In genomic region chr17:46588173-46588572, GRCm38 (mm10) we compare ENCODE assay signal across 23 mouse cellular contexts. TPM values are rescaled to one million over a fixed set of nuclear protein-coding genes. Genes with fewer than 3 reads are reported as not detected.
A peak's percentile ranks its signal among the peaks of the same experiment; 100 is the strongest.
DNase-seq lines count a peak whose midpoint lies in the region; ATAC-seq and TF ChIP-seq lines count a peak whose summit lies in the region.
"Had no signal": no experiment of that assay in that cellular context is flagged by ENCODE, and none has a peak within 500 bp of the region (broad histone marks: within the 10 kb centered on the region; RNA-seq: fewer than 3 reads in every experiment).

No protein-coding gene starts in this region.

- WGBS in liver, postnatal 0 days (ENCODE audit: insufficient replicate concordance) = 40% methylated on average over 9 of the region's 9 CpGs
- WGBS in liver, embryonic 11.5 days = 40% methylated on average over 9 of the region's 9 CpGs

- no peak overlapping the region for H3K27ac ChIP-seq in liver, postnatal 0 days (ENCODE audit: low read depth)
- no peak overlapping the region for H3K27ac ChIP-seq in liver, embryonic 11.5 days (ENCODE audit: low read depth, low read length)
- H3K27ac ChIP-seq: heart, embryonic 13.5 days; hindbrain, embryonic 14.5 days; intestine, embryonic 15.5 days; limb, embryonic 12.5 days; liver, embryonic 15.5 days; midbrain, embryonic 15.5 days; stomach, postnatal 0 days had no signal

- H3K27me3 ChIP-seq in liver, postnatal 0 days (ENCODE audit: insufficient read depth, low read length) = no peaks in the 10 kb centered on the region
- no peaks in the 10 kb centered on the region for H3K27me3 ChIP-seq in liver, embryonic 11.5 days (replicated peaks; ENCODE audit: control insufficient read depth, insufficient read depth, low read length)
- H3K27me3 ChIP-seq: heart, embryonic 13.5 days; intestine, embryonic 15.5 days; limb, embryonic 12.5 days; liver, embryonic 15.5 days; midbrain, embryonic 15.5 days had no signal

- H3K9ac ChIP-seq in liver, postnatal 0 days (replicated peaks) = no peak overlapping the region
- H3K9ac ChIP-seq in liver, embryonic 11.5 days (ENCODE audit: low read depth, low read length) = no peak overlapping the region
- H3K9ac ChIP-seq: heart, embryonic 13.5 days; hindbrain, embryonic 14.5 days; intestine, embryonic 15.5 days; limb, embryonic 12.5 days; liver, embryonic 15.5 days; midbrain, embryonic 15.5 days had no signal

- TF ChIP-seq EP300 in liver, postnatal 0 days (IDR thresholded peaks at IDR 0.05; ENCODE audit: low read depth) = no peak

- peaks cover 8% of the 10 kb centered on the region for H3K4me1 ChIP-seq in liver, postnatal 0 days (ENCODE audit: insufficient read depth)
- 0 out of 2 replicates have a peak, but pooled peaks cover 3% of the 10 kb centered on the region for H3K4me1 ChIP-seq in liver, embryonic 11.5 days (replicated peaks; ENCODE audit: control insufficient read depth, insufficient read depth, low read length)
- H3K4me1 ChIP-seq: midbrain, embryonic 15.5 days had no signal

- ATAC-seq in liver, postnatal 0 days = no peak
- no peak for ATAC-seq in liver, embryonic 11.5 days (replicated peaks; ENCODE audit: low FRiP score)
- ATAC-seq in megakaryocyte, adult 5-6 weeks (ENCODE audit: poor library complexity, severe bottlenecking) = peak; percentile 85
- ATAC-seq: forebrain, embryonic 16.5 days; intestine, embryonic 15.5 days; lung, postnatal 0 days; midbrain, embryonic 15.5 days had no signal

- 0 out of 2 replicates have a peak, but pooled peaks cover 2% of the 10 kb centered on the region for H3K36me3 ChIP-seq in liver, postnatal 0 days (replicated peaks; ENCODE audit: insufficient read depth, low read length)
- H3K36me3 ChIP-seq in liver, embryonic 11.5 days (ENCODE audit: control insufficient read depth, insufficient read depth, low read length) = peaks cover 7% of the 10 kb centered on the region
- H3K36me3 ChIP-seq: G1E; liver, embryonic 15.5 days had no signal

- TF ChIP-seq CTCF in liver, postnatal 0 days (IDR thresholded peaks at IDR 0.05; ENCODE audit: low read depth) = no peak

- H3K9me3 ChIP-seq in liver, postnatal 0 days (ENCODE audit: low read length) = no peaks in the 10 kb centered on the region
- no peaks in the 10 kb centered on the region for H3K9me3 ChIP-seq in liver, embryonic 11.5 days (ENCODE audit: control insufficient read depth, low read length)
- H3K9me3 ChIP-seq: G1E; heart, embryonic 13.5 days; intestine, embryonic 15.5 days; limb, embryonic 12.5 days; liver, embryonic 15.5 days; megakaryocyte, embryonic 14.5 days; midbrain, embryonic 15.5 days had no signal

- DNase-seq in liver, postnatal 0 days = peak; percentile 42
- DNase-seq in liver, embryonic 11.5 days (ENCODE audit: low spot score) = no peak
- DNase-seq in MEL-GATA-1-ER (ENCODE audit: extremely low read depth, low read depth) = peak; percentile 83
- peak; percentile 21 for DNase-seq in thymus, postnatal 25 days
- DNase-seq in gastrocnemius, postnatal 25 days = no peak
- DNase-seq in urinary bladder, postnatal 36 days (ENCODE audit: low spot score in 2 of 2) = no peak
- DNase-seq in urinary bladder, postnatal 14 days (ENCODE audit: low spot score) = no peak
- DNase-seq: cerebellum, adult 9-10 months; kidney, postnatal 4 days; retina, postnatal 1 day; right cerebral cortex, postnatal 4 days had no signal

- no peak overlapping the region for H3K4me2 ChIP-seq in liver, postnatal 0 days (ENCODE audit: low read depth, low read length)
- no peak overlapping the region for H3K4me2 ChIP-seq in liver, embryonic 11.5 days
- H3K4me2 ChIP-seq: heart, embryonic 13.5 days; hindbrain, embryonic 14.5 days; intestine, embryonic 15.5 days; limb, embryonic 12.5 days; liver, embryonic 15.5 days; midbrain, embryonic 15.5 days had no signal

- H3K4me3 ChIP-seq in liver, postnatal 0 days (ENCODE audit: low read depth, low read length) = no peak overlapping the region
- H3K4me3 ChIP-seq in liver, embryonic 11.5 days (ENCODE audit: low read depth, low read length) = no peak overlapping the region
- H3K4me3 ChIP-seq: heart, embryonic 13.5 days; intestine, embryonic 15.5 days; limb, embryonic 12.5 days; liver, embryonic 15.5 days; megakaryocyte, embryonic 14.5 days; midbrain, embryonic 15.5 days had no signal

RNA-seq across cellular contexts. Expression of gene Srf, which starts 32.2 kb away (rescaled TPM):
- polyA plus RNA-seq in liver, postnatal 0 days (2015; fragmentation: Nextera tagmentation; extraction: Ambion mirVana) = 1.3 and 1.9 TPM in 2 replicates
- 5.6 and 9.2 TPM in 2 replicates for polyA plus RNA-seq in liver, embryonic 11.5 days (2014; fragmentation: Nextera tagmentation; extraction: Ambion mirVana)
- total RNA-seq in megakaryocyte, adult 5-6 weeks (2015) = 28.5 and 34.0 TPM in 2 replicates
- 23.7 and 36.3 TPM in 2 replicates for total RNA-seq in megakaryocyte, adult 5-6 weeks (2017)
- total RNA-seq in gastrocnemius, postnatal 25 days (2021) = 10 to 100 TPM; 64.6 to 85.8 TPM

RNA-seq across cellular contexts. Expression of gene Ptk7, which starts 41.1 kb away (rescaled TPM):
- 3.0 and 3.5 TPM in 2 replicates for polyA plus RNA-seq in liver, postnatal 0 days (2015; fragmentation: Nextera tagmentation; extraction: Ambion mirVana)
- 24.5 and 24.7 TPM in 2 replicates for polyA plus RNA-seq in liver, embryonic 11.5 days (2014; fragmentation: Nextera tagmentation; extraction: Ambion mirVana)
- total RNA-seq in megakaryocyte, adult 5-6 weeks (2015) = not detected in 2 replicates
- total RNA-seq in megakaryocyte, adult 5-6 weeks (2017) = 0.07 and 0.16 TPM in 2 replicates
- 1 to 10 TPM; 1.1 to 1.3 TPM for total RNA-seq in gastrocnemius, postnatal 25 days (2021)

RNA-seq across cellular contexts. Expression of gene Cul9, which starts 42.0 kb away (rescaled TPM):
- 1.0 and 1.3 TPM in 2 replicates for polyA plus RNA-seq in liver, postnatal 0 days (2015; fragmentation: Nextera tagmentation; extraction: Ambion mirVana)
- 1.1 and 1.2 TPM in 2 replicates for polyA plus RNA-seq in liver, embryonic 11.5 days (2014; fragmentation: Nextera tagmentation; extraction: Ambion mirVana)
- total RNA-seq in megakaryocyte, adult 5-6 weeks (2015) = 2.7 and 4.3 TPM in 2 replicates
- 1.7 and 4.4 TPM in 2 replicates for total RNA-seq in megakaryocyte, adult 5-6 weeks (2017)
- 10 to 100 TPM; 11.7 to 12.1 TPM for total RNA-seq in gastrocnemius, postnatal 25 days (2021)

RNA-seq across cellular contexts. Expression of gene Klc4, which starts 57.6 kb away (rescaled TPM):
- 10.7 and 12.6 TPM in 2 replicates for polyA plus RNA-seq in liver, postnatal 0 days (2015; fragmentation: Nextera tagmentation; extraction: Ambion mirVana)
- 10.8 and 12.3 TPM in 2 replicates for polyA plus RNA-seq in liver, embryonic 11.5 days (2014; fragmentation: Nextera tagmentation; extraction: Ambion mirVana)
- total RNA-seq in megakaryocyte, adult 5-6 weeks (2015) = 3.5 and 4.9 TPM in 2 replicates
- 13.1 and 15.0 TPM in 2 replicates for total RNA-seq in megakaryocyte, adult 5-6 weeks (2017)
- 10 to 100 TPM; 12.7 to 15.0 TPM for total RNA-seq in gastrocnemius, postnatal 25 days (2021)

RNA-seq across cellular contexts. Expression of gene Mrpl2, which starts 57.9 kb away (rescaled TPM):
- polyA plus RNA-seq in liver, postnatal 0 days (2015; fragmentation: Nextera tagmentation; extraction: Ambion mirVana) = 75.2 and 79.3 TPM in 2 replicates
- 151 and 165 TPM in 2 replicates for polyA plus RNA-seq in liver, embryonic 11.5 days (2014; fragmentation: Nextera tagmentation; extraction: Ambion mirVana)
- total RNA-seq in megakaryocyte, adult 5-6 weeks (2015) = 46.2 and 67.5 TPM in 2 replicates
- 42.7 and 53.9 TPM in 2 replicates for total RNA-seq in megakaryocyte, adult 5-6 weeks (2017)
- total RNA-seq in gastrocnemius, postnatal 25 days (2021) = 100 to 1,000 TPM in 1 of 2 experiments, 10 to 100 TPM in 1; 99.2 to 110 TPM

Comparison
In these comparisons a context has a peak if more than half of its experiments do, and no peak if none do; other contexts are left out.
1. DNase-seq: peak in liver, postnatal 0 days (single experiment), MEL-GATA-1-ER (single experiment) and thymus, postnatal 25 days (single experiment); none in liver, embryonic 11.5 days (single experiment), gastrocnemius, postnatal 25 days (single experiment), urinary bladder, postnatal 36 days (0 of 2) and urinary bladder, postnatal 14 days (single experiment).